Mouse (Mus musculus) CD4-positive naive resting alpha-beta T cell, adult 57 days (primary cell): Measurements from ENCODE around the gene Slc25a16. TPM values are rescaled to one million over a fixed set of nuclear protein-coding genes. Genes with fewer than 3 reads are reported as not detected.

ENCODE experiments used
- total RNA-seq: library from RNA; stranded (reverse); gene quantifications from one replicate; pipeline ENCODE4 v1.2.4, GENCODE M21; 2023

Gene Slc25a16
- total RNA-seq = 9.8 TPM

DNA sequence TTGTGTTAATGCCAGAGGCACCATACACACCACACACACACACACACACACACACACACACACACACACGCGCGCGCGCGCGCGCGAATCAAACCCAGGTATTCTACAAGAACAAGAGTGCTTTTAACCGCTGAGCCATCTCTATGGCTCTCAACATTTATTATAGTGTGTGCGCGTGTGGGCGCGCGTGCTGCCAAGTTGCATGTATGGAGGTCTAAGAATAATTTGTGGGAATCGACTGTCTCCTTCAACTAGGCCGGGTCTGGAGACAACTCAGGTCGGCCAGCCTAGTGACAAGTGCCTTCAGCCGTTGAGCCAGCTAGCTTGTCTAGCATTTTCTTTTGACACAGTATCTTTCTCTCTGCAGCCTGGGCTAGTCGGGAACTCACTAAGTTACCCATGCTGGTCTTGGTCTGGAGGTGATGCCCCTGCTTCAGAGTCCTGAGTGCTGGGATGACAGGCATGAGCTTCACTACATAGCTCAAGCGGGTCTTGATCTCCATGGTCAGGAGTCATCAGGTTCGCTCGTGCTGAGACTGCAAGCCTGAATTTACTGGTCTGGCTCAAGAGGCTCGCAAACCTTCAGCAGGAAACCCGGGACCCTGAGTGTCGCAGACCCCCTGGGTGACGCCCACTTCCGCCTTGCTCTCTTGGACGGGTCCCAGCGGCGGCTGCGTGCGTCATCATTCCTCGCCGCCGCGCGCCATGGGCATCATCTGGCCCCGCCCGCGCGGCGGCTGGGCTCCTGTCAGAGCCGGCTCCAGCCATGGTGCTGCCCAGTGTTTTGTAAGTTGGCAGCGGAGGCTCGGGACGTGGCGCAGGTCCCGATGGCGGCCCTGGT, at the start of gene Slc25a16:
Gene Slc25a16 (plus strand): TSS at position 709 of the 841 bp plus-strand sequence.

DNA sequence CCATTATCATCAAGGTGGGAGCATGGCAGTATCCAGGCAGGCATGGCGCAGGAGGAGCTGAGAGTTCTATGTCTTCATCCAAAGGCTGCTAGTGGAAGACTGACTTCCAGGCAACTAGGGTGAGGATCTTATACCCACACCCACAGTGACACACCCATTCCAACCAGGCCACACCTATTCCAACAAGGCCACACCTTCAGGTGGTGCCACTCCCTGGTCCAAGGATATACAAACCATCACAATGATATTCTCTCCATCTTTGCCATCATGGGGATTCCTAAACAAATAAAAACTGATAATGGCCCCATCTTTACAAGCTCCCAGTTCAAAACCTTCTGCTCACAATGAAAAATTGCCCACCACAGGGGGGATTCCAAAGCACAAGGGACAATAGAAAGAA, 11.5 kb upstream of the Slc25a16 start, which contains the start of gene Tet1:
Gene Tet1 (minus strand): TSS at position 101 of the 400 bp plus-strand sequence.

GRCm38 (mm10) chr10:62946738-62947471, 26.5 kb downstream of the Slc25a16 start, which contains the start of gene Dna2:
TSS of gene Dna2 (plus strand) at chr10:62947026.

GRCm38 (mm10) chr10:62980039-62980954, 59.9 kb downstream of the Slc25a16 start, which contains the start of gene Rufy2:
TSS of gene Rufy2 (plus strand) at chr10:62980223.

Other genes starting within 250 kb of the Slc25a16 start
- gene Stox1, start 194.5 kb upstream of the Slc25a16 start, total RNA-seq = 0.21 TPM
- 130 TPM for gene Ccar1, start 128.3 kb upstream of the Slc25a16 start, total RNA-seq
- 28.6 TPM for gene Tet1, start 11.6 kb upstream of the Slc25a16 start, total RNA-seq
- gene Dna2, start 26.4 kb downstream of the Slc25a16 start, total RNA-seq = 0.53 TPM
- gene Rufy2, start 59.6 kb downstream of the Slc25a16 start, total RNA-seq = 46.1 TPM
- 85.5 TPM for gene Hnrnph3, start 103.6 kb downstream of the Slc25a16 start, total RNA-seq
- 2.3 TPM for gene Pbld2, start 103.7 kb downstream of the Slc25a16 start, total RNA-seq
- gene Pbld1, start 139.5 kb downstream of the Slc25a16 start, total RNA-seq = not detected
- not detected for gene Atoh7, start 179.0 kb downstream of the Slc25a16 start, total RNA-seq